Mouse (Mus musculus) cerebral cortex, adult 2 months (tissue): ENCODE results near the gene Acbd6.

Experiments used
- WGBS: fragments of 180-500 bp; shearing (Covaris S2); methylation state at CpG from one replicate; pipeline ENCODE4 v1.1.7; 2018; 5-methylcytosine and 5-hydroxymethylcytosine counted together

The Acbd6 gene

GRCm38 (mm10) chr1:155558012-155558842 lies at the start of gene Acbd6:
Acbd6 (plus strand) TSS chr1:155558120.
- under 1% methylated on average over 83 of the region's 83 CpGs for WGBS

GRCm38 (mm10) chr1:155510263-155510662 lies 47.7 kb upstream of the Acbd6 start:
- 61% methylated on average over 10 of the region's 10 CpGs for WGBS

- WGBS = 76% methylated on average over 4 of the region's 4 CpGs
Measured at GRCm38 (mm10) chr1:155515866-155516265, 42.1 kb upstream of the Acbd6 start.

GRCm38 (mm10) chr1:155516594-155516993 lies 41.3 kb upstream of the Acbd6 start:
- WGBS = 23% methylated on average over 7 of the region's 7 CpGs

- 30% methylated on average over 5 of the region's 5 CpGs for WGBS
Measured at GRCm38 (mm10) chr1:155517060-155517459, 40.9 kb upstream of the Acbd6 start.

- WGBS = 64% methylated on average over 4 of the region's 4 CpGs
Measured at GRCm38 (mm10) chr1:155520285-155520684, 37.6 kb upstream of the Acbd6 start.

GRCm38 (mm10) chr1:155522493-155522892 lies 35.4 kb upstream of the Acbd6 start:
- 90% methylated on average over 4 of the region's 4 CpGs for WGBS

- WGBS = 77% methylated on average over 5 of the region's 5 CpGs
Measured at GRCm38 (mm10) chr1:155526176-155526575, 31.7 kb upstream of the Acbd6 start.

- 54% methylated on average over 12 of the region's 12 CpGs for WGBS
Measured at GRCm38 (mm10) chr1:155527027-155527786, 30.7 kb upstream of the Acbd6 start.

GRCm38 (mm10) chr1:155527787-155528158 lies 30.1 kb upstream of the Acbd6 start:
- 65% methylated on average over 8 of the region's 8 CpGs for WGBS

GRCm38 (mm10) chr1:155528405-155529119 lies 29.4 kb upstream of the Acbd6 start:
- 45% methylated on average over 11 of the region's 11 CpGs for WGBS

GRCm38 (mm10) chr1:155529120-155529963 lies 28.6 kb upstream of the Acbd6 start:
- WGBS = 78% methylated on average over 19 of the region's 19 CpGs

GRCm38 (mm10) chr1:155530561-155531457 lies 27.1 kb upstream of the Acbd6 start:
- WGBS = 59% methylated on average over 21 of the region's 21 CpGs

- WGBS = 97% methylated on average over 5 of the region's 5 CpGs
Measured at GRCm38 (mm10) chr1:155532396-155532795, 25.5 kb upstream of the Acbd6 start.

- WGBS = 76% methylated on average over 9 of the region's 9 CpGs
Measured at GRCm38 (mm10) chr1:155532833-155533688, 24.9 kb upstream of the Acbd6 start.

GRCm38 (mm10) chr1:155533689-155533965 lies 24.3 kb upstream of the Acbd6 start:
- 85% methylated on average over 3 of the region's 3 CpGs for WGBS

GRCm38 (mm10) chr1:155537005-155537642 lies 20.8 kb upstream of the Acbd6 start:
- 3% methylated on average over 2 of the region's 2 CpGs for WGBS

GRCm38 (mm10) chr1:155538006-155538405 lies 19.9 kb upstream of the Acbd6 start:
- 80% methylated on average over 7 of the region's 7 CpGs for WGBS

GRCm38 (mm10) chr1:155557642-155558011 lies 293 bp upstream of the Acbd6 start:
- WGBS = 41% methylated on average over 9 of the region's 9 CpGs
